In the genomic region with DNA sequence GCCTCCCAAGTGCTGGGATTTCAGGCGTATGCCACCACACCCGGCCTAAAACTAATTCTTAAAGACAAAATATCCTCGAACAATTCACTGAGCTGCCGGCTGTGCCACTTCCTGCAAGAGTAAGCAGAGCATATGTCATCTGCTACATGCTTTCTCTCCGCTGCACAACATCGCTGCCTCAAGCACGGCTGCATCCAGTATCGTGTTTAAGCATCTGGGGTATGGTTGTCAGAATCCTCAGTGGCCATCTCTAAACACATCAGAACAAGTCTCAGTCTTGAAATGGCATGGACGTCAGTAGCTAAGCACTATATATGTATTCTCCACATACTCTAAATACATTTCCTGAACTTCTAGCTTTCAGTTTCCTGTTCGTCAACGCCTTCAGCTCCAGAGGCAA, we compare ENCODE assay signal across 8 mouse cellular contexts. TPM values are rescaled to one million over a fixed set of nuclear protein-coding genes. Genes with fewer than 3 reads are reported as not detected.
DNase-seq lines count a peak whose midpoint lies in the region; ATAC-seq lines count a peak whose summit lies in the region.

No protein-coding gene starts in this region.

- WGBS in heart, embryonic 11.5 days (ENCODE audit: insufficient replicate concordance): 70% methylated on average over 11 of the region's 11 CpGs
- WGBS in liver, embryonic 16.5 days (ENCODE audit: insufficient replicate concordance): 27% methylated on average over 11 of the region's 11 CpGs

- H3K9me3 ChIP-seq in heart, embryonic 11.5 days (replicated peaks; ENCODE audit: control insufficient read depth, low read length): no peaks in the 10 kb centered on the region
- H3K9me3 ChIP-seq in liver, embryonic 16.5 days (replicated peaks; ENCODE audit: control insufficient read depth, low read length): no peaks in the 10 kb centered on the region

- no peak for ATAC-seq in heart, embryonic 11.5 days (replicated peaks; ENCODE audit: insufficient number of reproducible peaks, low FRiP score, low TSS enrichment)
- no peak for ATAC-seq in liver, embryonic 16.5 days (ENCODE audit: low read depth)

- intact Hi-C loops in heart, postnatal 25 days (cut with DNase I): no loop called here

- H3K4me2 ChIP-seq in heart, embryonic 11.5 days: peak overlapping the region; percentile 21
- H3K4me2 ChIP-seq in liver, embryonic 16.5 days (ENCODE audit: low read depth, low read length): no peak overlapping the region

- no peaks in the 10 kb centered on the region for H3K36me3 ChIP-seq in heart, embryonic 11.5 days (ENCODE audit: control insufficient read depth, insufficient read depth, low read length)
- H3K36me3 ChIP-seq in liver, embryonic 16.5 days (ENCODE audit: control insufficient read depth, insufficient read depth): no peaks in the 10 kb centered on the region

- peaks cover 6% of the 10 kb centered on the region for H3K4me1 ChIP-seq in heart, embryonic 11.5 days (ENCODE audit: control insufficient read depth, insufficient read depth, low read length)
- no peaks in the 10 kb centered on the region; the same call in 1 of the 2 replicates for H3K4me1 ChIP-seq in liver, embryonic 16.5 days (ENCODE audit: control insufficient read depth, low read depth, low read length)

- no peak overlapping the region for H3K4me3 ChIP-seq in heart, embryonic 11.5 days (ENCODE audit: low read depth, low read length)
- H3K4me3 ChIP-seq in liver, embryonic 16.5 days (ENCODE audit: low read depth, low read length): 0 out of 2 replicates have a peak overlapping the region, but pooled peaks have one; percentile 10

- H3K27ac ChIP-seq in heart, embryonic 11.5 days (ENCODE audit: low read depth, low read length): 0 out of 2 replicates have a peak overlapping the region, but pooled peaks have one; percentile 8
- H3K27ac ChIP-seq in liver, embryonic 16.5 days (ENCODE audit: low read length): no peak overlapping the region

- no peaks in the 10 kb centered on the region for H3K27me3 ChIP-seq in heart, embryonic 11.5 days (ENCODE audit: control insufficient read depth, insufficient read depth, low read length)
- no peaks in the 10 kb centered on the region for H3K27me3 ChIP-seq in liver, embryonic 16.5 days (ENCODE audit: control insufficient read depth, insufficient read depth, low read depth, low read length)

- 0 out of 2 replicates have a peak overlapping the region, but pooled peaks have one; percentile 4 for H3K9ac ChIP-seq in heart, embryonic 11.5 days (ENCODE audit: low read depth, low read length)
- H3K9ac ChIP-seq in liver, embryonic 16.5 days (ENCODE audit: low read depth, low read length): no peak overlapping the region

- no peak for DNase-seq in heart, postnatal 25 days (ENCODE audit: low spot score)
- DNase-seq in retina, postnatal 1 day: peak; percentile 39
- no peak for DNase-seq in retina, embryonic 14.5 days (ENCODE audit: low spot score)
- DNase-seq in thymus, postnatal 14 days: peak; percentile 69
- no peak for DNase-seq in right cerebral cortex, postnatal 14 days
- DNase-seq in cerebellum, postnatal 10 days: no peak

RNA-seq across cellular contexts. Expression of a gene that starts 49.6 kb away (rescaled TPM):
- polyA plus RNA-seq in heart, embryonic 11.5 days (2014; fragmentation: Nextera tagmentation; extraction: Ambion mirVana): 5.0 and 5.8 TPM in 2 replicates
- 10 to 100 TPM; 33.0 to 41.0 TPM for total RNA-seq in heart, postnatal 25 days (2021)
- 18.9 and 21.5 TPM in 2 replicates for polyA plus RNA-seq in liver, embryonic 16.5 days (2015; fragmentation: Nextera tagmentation; extraction: Ambion mirVana)

Comparison
In these comparisons a context has a peak if more than half of its experiments do, and no peak if none do; other contexts are left out.
1. DNase-seq: peak in retina, postnatal 1 day (single experiment) and thymus, postnatal 14 days (single experiment); none in heart, postnatal 25 days (single experiment), retina, embryonic 14.5 days (single experiment), right cerebral cortex, postnatal 14 days (single experiment) and cerebellum, postnatal 10 days (0 of 2).